Mouse (Mus musculus): ENCODE results near the gene Tmem121. TPM values are rescaled to one million over a fixed set of nuclear protein-coding genes. Genes with fewer than 3 reads are reported as not detected.

The Tmem121 gene
- not detected for total RNA-seq (2023)

DNA sequence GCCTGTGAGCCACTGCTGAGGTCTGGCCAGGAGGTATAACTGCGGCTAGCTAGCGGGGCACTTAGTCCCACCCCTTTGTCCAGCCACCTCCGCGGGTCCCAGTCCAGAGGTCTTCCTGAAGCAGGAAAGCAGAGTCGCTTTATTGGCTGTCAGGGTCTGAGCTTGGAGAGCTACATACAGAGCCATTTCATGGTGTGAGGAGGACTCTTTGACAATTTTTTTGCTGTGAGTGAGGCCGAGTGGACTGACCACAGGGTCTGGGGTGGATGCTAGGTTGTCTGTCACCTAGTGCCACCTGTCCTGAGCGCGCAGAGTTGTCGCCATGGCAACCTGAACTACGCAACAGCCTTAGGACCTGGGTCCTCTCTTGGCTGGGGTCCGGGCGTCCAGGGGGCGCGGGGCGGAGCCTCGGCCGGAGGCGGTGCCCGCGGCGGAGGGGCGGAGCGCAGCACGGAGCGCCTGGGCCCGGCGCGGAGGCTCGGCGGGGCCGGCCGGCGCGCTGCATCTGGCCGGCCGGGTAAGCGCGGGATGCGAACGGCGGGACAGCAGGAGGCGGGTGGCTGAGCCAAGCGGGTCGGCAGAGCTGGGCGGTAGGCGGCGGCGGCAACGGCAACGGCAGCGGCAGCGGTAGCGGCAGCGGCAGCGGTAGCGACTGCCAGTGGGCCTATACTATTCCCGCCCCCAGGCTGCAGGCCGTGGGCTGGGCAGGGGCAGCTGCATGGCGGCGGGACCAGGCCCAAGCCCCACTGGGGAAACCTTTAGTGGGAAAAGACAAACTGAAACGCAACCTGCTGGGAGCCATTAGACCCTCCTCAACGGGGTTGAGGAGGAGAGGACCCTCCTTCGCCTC, at the start of gene Tmem121:
Gene Tmem121 (plus strand): TSS at position 489 of the 850 bp plus-strand sequence.

DNA sequence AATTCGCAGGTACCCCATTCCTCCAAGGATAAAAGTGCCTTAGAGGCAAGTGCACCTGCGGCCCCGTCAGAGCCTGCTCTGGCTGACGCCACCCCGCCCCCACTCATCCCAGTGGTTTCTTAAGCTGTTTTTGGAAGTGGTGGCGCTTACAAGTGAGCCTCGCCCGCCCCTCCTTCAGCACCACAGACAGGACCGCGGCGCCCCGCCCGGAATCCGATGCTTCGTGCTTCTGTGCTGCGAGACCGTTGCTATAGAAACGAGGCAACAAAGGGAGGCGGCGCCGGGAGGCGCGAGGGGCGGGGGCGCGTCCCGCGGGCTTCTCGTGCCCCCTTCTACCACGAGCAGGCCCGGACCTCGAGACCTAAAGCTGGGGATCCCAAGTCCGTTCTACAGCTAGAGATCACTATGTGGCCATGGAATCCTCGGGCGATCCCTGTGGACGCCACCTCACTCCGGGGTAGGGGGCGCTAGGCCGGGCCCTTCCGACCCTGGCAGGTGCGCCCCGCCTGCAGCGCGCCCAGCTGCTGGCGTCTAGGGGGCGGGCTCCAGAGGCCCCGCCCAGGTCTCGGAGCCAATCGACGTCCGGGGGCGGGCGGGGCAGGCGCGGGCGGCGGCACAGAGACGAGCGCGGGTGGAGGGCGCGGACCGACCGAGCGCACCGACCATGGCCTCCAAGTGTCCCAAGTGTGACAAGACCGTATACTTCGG, 45.7 kb upstream of the Tmem121 start, which contains the start of gene Crip2:
Gene Crip2 (plus strand): TSS at position 329 of the 708 bp plus-strand sequence.

DNA sequence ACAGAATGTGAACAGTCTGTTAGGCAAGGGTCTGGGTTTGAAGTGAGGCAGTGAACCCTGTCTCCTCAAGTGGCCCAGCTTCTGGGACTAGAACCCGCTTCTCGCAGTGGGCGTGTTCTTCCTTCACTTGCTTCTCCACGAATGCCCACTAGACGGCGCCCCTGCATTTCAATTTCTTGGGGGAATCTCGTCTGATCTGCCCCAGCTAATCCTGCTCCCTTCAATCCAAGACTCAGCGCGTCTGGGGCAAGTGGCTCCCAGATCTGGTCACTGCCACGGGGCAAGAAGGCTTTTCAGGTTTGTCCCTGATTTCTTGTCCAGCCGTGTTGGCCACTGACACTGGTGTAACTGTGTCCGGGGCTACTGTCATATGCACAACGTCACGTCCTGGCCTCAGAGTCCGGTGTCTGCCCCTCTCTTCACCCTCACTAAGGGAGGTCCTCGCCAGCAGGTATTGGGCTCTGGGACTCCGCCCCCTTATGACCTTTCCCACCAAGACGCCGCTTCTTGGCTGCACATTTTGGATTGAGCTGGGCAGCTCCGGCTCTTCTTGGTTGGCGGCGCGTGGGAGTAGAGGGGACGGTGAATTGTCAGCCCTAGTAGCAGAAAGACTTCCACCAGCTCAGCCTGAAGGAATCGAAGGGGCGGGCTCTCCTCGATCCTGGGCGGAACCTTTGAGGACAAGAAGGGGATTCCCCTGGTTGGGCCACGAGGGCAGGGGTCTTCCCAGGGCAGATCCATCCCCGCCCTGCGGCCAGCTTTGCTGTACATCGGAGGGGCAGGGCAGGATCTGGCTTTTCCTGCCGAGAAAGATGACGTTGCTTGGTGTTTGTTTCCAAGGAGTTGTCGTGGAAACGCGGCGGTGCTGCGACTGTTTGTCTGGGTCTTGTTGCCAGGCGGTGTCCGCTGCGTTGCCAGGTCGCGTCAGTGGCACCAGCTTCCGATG, 39.3 kb upstream of the Tmem121 start, which contains the start of gene Crip1:
Gene Crip1 (plus strand): TSS at position 205 of the 946 bp plus-strand sequence.

DNA sequence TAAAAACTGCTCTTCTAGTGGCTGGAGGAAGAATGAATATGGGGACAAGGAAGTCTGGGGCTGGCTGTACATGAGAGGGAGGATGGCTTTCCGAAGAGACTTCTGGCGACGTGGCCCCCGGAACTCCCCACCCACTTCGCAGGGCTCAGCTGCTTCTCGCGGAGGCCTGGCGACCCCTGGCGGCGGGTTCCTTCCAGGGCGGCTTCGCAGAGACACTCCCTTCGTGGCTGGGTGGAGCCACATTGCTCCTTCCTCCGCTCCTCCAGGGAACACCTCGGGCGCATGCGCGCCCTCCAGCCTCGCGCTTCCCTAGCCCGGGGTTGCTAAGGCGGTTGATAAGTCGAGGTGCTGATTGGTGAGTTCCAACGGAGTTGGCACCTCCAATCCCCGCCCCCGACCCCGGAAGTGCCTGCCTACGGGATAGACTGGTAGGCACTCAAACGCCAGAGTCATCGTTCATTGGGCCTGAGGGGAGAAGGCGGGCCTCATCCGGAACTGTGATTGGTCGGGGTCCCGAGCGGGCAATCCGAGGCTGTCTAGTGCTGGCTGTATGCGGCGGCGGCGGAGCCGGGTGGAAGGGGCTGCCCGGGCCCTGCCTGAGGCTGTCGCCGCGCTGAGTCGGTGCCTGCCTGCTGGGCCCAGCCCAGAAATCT, 29.7 kb upstream of the Tmem121 start, which contains the start of gene Tedc1:
Gene Tedc1 (plus strand): TSS at position 535 of the 653 bp plus-strand sequence.

Other genes starting within 250 kb of the Tmem121 start
- 30.9 TPM for gene Nudt14, start 243.8 kb upstream of the Tmem121 start, total RNA-seq (2023)
- gene Btbd6, start 209.4 kb upstream of the Tmem121 start, total RNA-seq (2023): 39.7 TPM
- 222 TPM for gene Brf1, start 185.2 kb upstream of the Tmem121 start, total RNA-seq (2023)
- gene Pacs2, start 171.4 kb upstream of the Tmem121 start, total RNA-seq (2023): 77.9 TPM
- gene Tex22, start 111.4 kb upstream of the Tmem121 start, total RNA-seq (2023): 2.0 TPM
- 93.8 TPM for gene Mta1, start 87.7 kb upstream of the Tmem121 start, total RNA-seq (2023)
- gene Crip2, start 45.7 kb upstream of the Tmem121 start, total RNA-seq (2023): 17.6 TPM
- 1,079 TPM for gene Crip1, start 39.6 kb upstream of the Tmem121 start, total RNA-seq (2023)
- gene Tedc1, start 29.5 kb upstream of the Tmem121 start, total RNA-seq (2023): 13.3 TPM

Measured in CD4-positive naive resting alpha-beta T cell, adult 57 days (primary cell).